Mouse (Mus musculus) thymus, adult 2 months (tissue): ENCODE data around the gene Pgm5.

Experiments used
- CTCF ChIP-seq: fragments of 200-500 bp; IDR thresholded peaks from 2 replicates; pipeline ENCODE4 v1.5.1; 2012; ENCODE audit warnings: mild to moderate bottlenecking, control low read depth, low read length, moderate library complexity, borderline replicate concordance; ENCODE audit not compliant: control insufficient read depth, poor library complexity, insufficient read depth; ENCODE audit errors: extremely low read depth
- POLR2A ChIP-seq: fragments of 200-500 bp; IDR thresholded peaks from 2 replicates; pipeline ENCODE4 v1.6.1; 2012; ENCODE audit warnings: mild to moderate bottlenecking, low read length, control low read depth, moderate library complexity; ENCODE audit not compliant: control insufficient read depth, poor library complexity, insufficient read depth; ENCODE audit errors: extremely low read depth

- TF ChIP-seq POLR2A, result no peak
- TF ChIP-seq CTCF, result no peak
Measured at GRCm38 (mm10) chr19:24907655-24908054, 46.0 kb upstream of the Pgm5 start.
